Mouse (Mus musculus): ENCODE data around the gene Dusp7.

The Dusp7 gene

DNA sequence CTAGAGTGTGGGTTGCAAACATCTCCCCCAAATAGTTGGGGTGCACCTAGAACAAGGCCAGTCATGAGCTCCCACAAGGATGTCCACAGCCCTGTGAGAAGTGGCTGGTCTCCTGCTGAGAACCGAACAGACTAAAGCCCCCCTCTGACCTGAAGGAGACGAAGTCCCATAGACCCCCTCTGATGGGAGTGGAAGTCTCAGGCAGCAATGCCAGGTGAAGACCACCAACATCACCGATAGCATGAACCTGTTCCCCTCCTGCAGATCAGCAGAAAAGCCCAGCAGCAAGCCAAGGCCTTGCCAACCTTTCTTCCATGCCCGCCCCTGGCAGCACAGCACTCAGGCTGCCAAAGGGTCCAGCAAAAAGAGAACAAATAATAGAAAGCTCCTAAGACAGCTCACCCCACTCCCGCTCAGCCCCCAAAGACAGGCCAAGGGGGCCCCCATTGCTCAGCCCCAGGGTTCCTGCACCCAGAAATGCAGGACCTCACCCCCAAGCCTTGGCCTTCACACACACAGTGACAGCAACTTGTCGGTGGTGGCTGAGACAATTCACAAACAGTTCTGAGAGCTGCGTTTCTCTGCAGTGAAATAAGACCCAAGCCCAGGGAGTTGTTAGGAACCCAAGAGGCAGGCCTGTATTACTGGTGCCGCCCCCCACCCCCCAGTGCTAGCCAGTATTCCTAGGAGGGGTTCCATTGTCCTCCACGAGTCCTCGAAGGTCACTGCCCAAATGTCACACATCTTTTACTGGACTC, 13.0 kb upstream of the Dusp7 start:
- DNase-seq: no peak

- no peak for DNase-seq
Measured at GRCm38 (mm10) chr9:106355975-106356286, 12.5 kb upstream of the Dusp7 start.

- no peak for DNase-seq
Measured at GRCm38 (mm10) chr9:106356323-106356844, 12.0 kb upstream of the Dusp7 start.

GRCm38 (mm10) chr9:106357167-106357566, 11.3 kb upstream of the Dusp7 start:
- DNase-seq: no peak

DNA sequence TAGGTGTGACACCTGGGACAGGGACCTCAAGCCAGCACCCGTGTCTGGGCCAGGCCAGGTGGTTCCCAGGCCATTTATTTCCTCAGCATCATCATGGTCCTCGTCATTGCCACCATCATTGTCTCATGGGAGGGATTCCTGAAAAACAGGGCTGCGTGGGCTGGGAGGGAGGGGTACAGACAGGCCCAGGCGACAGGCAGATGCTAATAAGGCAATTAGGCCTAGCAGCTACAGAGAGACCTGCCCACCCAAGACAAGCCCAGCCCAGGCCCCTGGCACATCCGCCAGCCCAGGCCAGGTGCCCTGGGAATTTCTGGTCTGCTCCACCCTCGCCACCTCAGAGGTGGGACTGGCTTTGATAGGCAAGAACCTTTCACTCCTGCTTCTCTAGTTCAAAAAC, 9.1 kb upstream of the Dusp7 start:
- DNase-seq: no peak

- peak; percentile 68 for DNase-seq
Measured at GRCm38 (mm10) chr9:106361140-106361539, 7.3 kb upstream of the Dusp7 start.

- peak; percentile 39 for DNase-seq
Measured at GRCm38 (mm10) chr9:106365333-106365732, 3.1 kb upstream of the Dusp7 start.

DNA sequence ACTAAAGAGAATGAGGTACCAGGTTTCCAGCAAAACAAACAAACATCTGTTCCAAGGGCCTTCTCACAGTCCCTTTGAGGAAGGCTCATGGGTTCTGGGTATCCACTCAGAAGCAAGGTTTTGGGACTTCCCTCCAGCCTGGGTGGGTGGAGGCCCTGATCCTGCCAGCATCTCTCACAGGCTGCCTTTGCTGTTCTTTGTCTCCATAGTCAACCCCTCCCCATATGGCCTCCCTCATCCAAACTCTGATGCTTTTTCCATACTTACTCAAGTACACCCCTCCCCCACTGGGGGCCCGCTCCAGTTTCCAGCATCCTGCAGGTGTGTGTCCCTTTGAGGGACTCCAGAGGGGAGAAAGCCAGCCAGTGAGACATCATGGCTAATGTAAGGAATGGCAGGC, 2.2 kb upstream of the Dusp7 start:
- no peak for DNase-seq

- peak; percentile 62 for DNase-seq
Measured at GRCm38 (mm10) chr9:106367001-106367400, 1.4 kb upstream of the Dusp7 start.

DNA sequence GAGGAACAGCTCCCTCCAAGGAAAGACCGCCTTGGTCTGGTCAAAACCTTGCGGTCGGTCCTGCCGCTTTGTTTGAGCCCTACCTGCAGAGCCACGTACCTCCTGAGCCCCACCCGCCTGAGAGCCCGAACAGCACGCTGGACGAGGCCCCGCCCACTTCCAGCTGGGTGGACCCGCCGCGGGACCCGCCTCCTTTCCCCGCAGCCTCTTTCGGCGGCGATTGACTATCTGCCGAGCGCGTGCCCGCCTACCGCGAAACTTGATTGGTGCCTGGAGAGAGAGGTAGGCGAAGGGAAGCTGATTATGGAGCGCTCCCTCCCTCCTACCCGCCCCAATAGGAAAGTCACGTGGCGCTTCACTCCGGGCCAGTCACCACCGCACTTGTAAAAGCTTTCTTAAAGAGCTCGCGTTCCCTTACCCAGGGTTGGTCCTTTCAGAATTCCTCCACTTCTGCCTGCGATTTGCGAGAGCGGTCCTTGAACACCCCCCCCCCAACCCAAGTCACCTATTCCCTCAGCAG, 780 bp upstream of the Dusp7 start:
- DNase-seq: peak; percentile 99

DNA sequence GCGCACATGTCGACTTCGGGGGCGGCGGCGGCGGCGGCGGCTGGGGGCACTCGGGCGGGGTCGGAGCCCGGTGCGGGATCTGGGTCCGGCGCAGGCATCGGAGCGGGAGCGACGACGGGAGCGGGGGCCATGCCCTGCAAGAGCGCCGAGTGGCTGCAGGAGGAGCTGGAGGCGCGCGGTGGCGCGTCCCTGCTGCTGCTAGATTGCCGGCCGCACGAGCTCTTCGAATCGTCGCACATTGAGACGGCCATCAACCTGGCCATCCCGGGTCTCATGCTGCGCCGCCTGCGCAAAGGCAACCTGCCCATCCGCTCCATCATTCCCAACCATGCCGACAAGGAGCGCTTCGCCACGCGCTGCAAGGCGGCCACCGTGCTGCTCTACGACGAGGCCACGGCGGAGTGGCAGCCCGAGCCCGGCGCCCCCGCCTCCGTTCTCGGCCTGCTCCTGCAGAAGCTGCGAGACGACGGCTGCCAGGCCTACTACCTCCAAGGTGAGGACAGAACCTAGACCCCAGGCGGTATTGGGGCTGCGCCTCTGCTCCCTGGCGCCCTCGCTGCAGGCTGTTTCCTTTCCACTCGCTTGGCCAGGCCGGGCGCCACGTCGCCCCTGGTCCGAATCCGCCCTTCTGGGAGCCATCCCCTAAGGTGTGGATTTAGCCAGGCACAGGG, 534 bp downstream of the Dusp7 start:
- DNase-seq: peak; percentile 62

DNA sequence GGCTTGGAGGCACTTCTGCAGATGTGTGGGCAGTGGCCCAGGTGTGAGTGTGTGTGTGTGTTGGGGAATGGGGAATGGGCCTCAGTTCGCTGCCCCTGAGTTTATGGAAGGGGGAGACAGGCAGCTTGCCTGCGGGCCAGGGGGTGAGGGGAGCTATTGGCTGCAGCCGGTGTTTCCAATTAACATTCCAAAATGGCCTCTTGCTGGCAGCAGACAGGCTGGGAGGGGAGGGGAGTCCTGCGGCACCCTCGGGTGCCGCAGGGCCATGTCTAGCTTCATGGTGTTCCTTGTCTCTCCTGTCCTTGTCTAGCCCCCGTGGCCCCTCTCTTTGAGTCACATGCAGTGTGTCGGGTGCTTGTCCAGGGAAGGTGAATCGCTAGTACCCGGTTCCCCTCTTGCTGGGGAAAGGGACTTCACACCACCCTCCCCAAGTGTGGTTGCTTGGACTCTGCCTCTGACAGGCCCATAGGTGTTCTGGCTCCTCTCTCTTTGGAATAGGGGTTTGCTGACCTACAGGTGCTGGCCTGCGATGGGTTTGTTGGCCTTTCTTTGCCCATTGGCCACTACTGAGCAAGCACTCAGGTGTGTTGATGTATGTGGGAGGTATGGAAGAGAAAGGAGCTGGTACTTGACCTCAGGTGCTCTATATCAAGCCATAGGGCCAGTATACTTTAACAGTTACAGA, 1.5 kb downstream of the Dusp7 start:
- peak; percentile 52 for DNase-seq

- DNase-seq: no peak
Measured at GRCm38 (mm10) chr9:106370620-106371383, 2.4 kb downstream of the Dusp7 start.

- no peak for DNase-seq
Measured at GRCm38 (mm10) chr9:106371384-106371671, 2.9 kb downstream of the Dusp7 start.

DNA sequence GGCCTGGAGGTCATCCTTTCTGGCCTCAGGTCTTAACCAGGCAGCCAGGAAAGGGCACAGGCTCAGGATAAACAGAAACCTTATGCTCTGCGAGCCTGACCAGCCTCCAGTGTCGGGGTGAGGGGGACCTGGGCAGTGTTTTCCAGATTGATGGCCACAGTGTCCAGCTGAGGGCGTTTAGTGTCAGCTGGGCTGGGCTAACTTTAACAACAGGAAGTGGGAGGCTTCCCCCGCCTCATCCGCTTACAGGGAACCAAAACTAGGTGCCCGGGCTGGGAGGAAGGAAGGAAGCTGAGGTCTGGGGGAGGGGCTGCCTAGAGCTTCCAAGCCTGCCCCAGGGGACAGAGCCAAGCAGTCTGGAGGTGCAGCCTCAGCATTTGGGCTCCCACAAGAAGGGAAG, 3.3 kb downstream of the Dusp7 start:
- peak; percentile 97 for DNase-seq

DNA sequence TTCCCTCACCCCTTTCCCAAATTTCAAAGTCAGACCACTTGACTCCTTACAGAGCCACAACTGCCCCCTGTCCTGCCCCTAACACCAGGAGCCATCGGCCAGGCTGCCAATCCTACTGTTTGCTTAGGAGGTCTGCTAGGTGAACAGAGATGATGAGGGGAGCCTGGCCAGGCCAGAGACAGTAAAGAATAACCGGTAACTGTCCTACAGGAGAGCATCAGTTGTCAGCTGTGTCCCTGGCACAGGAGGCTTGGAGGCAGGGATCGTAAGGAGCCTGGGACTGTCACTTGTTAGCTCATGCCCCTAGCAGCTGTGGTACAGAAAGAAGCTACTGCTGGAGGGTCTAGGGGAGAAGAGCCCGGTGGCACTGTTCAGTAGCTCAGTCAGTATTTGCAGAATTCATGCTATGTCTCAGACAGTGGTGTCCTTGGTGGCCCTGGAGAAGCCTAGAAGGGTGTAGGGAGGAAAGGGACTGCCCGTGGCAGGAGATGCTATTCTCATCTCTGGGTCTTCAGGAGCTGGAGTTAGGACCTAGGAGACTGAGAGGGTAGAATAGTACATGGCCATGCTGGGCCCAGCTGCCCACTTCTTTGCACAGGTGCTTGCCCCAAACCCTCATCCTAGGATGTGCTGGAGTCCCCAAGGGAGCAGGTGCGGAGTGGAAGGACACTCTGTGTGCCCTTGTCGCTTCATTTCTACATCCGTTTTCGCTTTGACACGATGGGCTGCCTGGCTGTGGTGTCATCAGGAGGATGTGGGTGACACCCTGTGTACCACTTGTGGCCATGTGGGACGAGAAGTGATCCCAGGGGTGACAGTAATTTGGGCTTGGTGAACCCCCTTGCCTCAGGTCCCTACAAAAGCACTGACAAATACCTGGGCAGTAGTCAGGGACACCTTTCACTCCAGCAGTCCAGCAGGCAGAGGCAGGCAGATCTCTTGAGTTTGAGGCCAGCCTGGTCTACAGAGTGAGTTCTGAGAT, 4.3 kb downstream of the Dusp7 start:
- DNase-seq: no peak

- no peak for DNase-seq
Measured at GRCm38 (mm10) chr9:106373973-106374372, 5.5 kb downstream of the Dusp7 start.

DNA sequence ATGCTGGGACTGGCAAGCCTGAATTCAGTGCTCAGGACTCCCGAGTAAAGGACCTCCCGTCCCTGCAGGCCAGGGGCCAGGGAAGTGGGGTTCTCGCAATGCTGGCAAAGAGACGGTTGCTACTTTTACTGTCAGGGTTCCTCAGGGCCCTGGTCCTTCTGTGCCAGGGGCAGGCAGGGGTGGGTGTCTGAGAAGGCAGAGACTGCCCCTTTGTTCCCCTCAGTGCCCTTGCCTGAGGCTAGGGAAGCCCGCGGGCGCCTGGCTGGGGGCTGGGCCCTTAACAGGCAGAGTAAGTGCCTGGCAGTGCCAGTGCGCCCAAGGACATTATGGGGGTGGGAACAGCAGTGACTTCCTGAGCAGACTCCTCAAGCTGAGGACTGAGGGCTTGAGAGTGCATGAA, 8.8 kb downstream of the Dusp7 start:
- no peak for DNase-seq

DNA sequence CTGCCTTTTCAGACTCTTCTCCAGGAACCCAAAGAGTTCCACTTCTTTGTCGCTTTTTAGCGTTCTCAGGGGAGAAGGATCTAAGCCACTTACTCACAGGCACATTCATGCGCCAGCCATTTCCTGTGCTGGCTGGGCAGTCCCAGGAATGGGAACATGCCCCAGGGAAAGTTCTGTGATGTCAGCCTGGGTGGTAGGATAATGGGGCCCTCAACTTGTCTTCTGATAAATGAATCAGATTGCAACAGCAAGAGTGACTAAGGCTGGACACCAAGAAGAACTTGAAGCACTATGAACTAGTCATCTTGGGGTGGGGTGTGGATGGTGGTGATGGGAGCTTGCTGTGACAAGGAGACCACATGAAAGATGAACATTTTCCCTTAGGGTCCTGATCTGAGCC, 9.6 kb downstream of the Dusp7 start:
- DNase-seq: no peak

DNA sequence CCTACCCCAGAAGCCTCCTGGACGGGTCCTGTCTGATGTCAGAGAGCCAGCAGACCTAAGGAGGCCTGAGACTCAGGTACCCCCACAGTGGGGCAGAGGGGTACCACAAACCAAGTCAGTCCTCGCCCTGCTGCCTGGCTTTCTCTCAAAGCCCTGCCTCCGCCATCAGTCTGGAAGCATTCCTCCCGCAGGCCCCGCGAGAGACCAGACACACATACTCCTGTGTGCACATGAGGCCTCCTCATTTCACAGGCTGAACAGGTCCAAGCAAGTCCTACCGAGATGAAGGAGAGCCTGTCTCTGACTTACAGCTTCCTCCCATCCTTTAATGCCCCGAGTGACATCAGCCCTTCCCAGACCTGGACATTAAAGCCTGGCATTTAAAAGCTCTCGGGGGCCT, 10.3 kb downstream of the Dusp7 start:
- no peak for DNase-seq

DNA sequence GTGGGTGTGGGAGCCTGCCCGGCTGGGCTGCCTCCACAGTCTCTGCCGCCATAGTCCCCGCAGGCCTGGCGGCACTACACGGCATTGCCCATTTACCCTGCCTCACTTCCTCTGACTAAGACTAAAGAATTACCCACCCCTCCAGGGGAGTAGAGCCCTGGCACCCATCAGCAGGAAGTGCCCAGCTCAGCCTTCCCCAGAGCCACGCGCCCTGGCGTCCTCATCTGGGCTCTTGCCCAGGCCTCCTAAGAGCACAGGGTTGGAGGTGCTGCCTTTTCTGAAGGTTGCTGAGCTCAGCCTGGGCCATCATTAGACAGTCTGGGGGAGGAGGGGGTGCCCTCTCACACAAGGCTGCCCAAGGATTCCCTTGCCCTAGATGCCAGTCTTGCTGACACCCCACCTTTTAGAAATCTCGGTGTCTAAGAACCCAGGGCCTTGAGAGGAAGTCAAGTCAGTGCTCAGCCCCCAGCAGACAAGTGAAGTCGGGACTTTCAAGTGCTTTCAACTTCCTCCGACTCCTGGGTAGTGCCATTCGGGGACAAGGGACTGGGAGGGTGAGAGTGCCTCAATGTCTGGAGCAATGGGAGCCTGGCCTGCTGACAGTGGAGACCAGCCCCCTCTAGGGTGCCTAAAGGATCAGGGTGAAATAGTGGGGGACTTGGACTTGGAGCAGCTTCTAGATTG, 17.9 kb downstream of the Dusp7 start:
- peak; percentile 63 for DNase-seq

Measured in lung, postnatal 36 days (tissue).